Mouse (Mus musculus): Measurements from ENCODE around the gene Zc3hav1l. TPM values are rescaled to one million over a fixed set of nuclear protein-coding genes. Genes with fewer than 3 reads are reported as not detected.

Zc3hav1l gene
- polyA plus RNA-seq, 1 experiment from 2014 or later = 4.8 TPM

DNA sequence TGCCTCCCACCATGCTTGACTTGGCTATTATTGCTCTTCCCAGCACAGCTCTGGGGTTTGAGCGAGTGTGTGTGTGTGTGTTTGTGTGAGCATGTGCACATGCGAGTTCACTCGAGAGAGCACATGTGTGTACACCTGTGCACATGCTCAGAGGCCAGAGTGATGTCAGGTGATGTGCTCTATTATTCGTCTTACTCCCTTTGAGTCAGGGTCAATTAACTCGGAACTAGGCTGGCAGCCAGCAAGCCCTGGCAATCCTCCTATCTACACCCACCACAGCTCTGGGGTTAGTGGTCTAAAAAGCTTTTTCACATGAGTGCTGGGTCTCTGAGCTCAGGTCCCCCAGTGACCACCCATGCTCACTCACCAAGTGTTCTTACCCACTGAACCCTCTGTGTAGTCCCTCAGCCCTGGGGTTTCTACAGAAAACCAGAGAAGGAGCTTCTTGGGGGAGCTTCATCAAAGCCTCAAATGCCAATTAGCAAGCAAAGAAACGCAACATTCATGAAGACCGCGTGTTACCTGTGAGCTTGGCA is 56.7 kb downstream of the Zc3hav1l start:
- no peak for ATAC-seq
- Histone ChIP-seq H3K9ac (ENCODE audit: low read depth, low read length) (no peak overlapping the region), H3K27me3 (replicated peaks; ENCODE audit: control insufficient read depth, insufficient read depth, low read length) (no peaks in the 10 kb centered on the region), H3K9me3 (ENCODE audit: control insufficient read depth, low read length) (no peaks in the 10 kb centered on the region), H3K36me3 (ENCODE audit: control insufficient read depth, insufficient read depth, low read length) (no peaks in the 10 kb centered on the region), H3K4me1 (ENCODE audit: control insufficient read depth, insufficient read depth, low read length) (no peaks in the 10 kb centered on the region; the same call in 1 of the 2 replicates), H3K4me2 (ENCODE audit: low read depth, low read length) (no peak overlapping the region), H3K27ac (ENCODE audit: low read length) (no peak overlapping the region), H3K4me3 (ENCODE audit: low read length) (no peak overlapping the region)
- WGBS = 74% methylated on average over 8 of the region's 8 CpGs

DNA sequence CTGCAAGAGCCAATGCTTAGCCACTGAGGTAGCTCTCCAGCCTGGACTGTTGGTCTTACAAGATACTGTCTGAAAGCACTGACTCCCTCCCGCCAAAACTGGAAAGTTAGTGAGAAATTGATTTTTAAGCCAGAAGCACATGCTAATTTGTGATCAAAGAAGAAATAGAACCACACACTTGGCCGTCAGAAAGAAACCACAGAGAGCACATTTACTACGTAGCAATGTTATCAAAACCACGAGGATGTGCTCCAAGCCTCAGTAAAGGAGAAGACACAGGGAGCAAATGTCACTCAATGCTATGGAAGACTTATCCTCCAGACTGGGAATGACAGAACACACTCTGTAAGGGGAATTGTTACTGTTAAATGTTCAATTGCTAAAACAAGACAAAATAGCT is 57.6 kb downstream of the Zc3hav1l start:
- Histone ChIP-seq H3K27me3 (replicated peaks; ENCODE audit: control insufficient read depth, insufficient read depth, low read length) (no peaks in the 10 kb centered on the region), H3K4me3 (ENCODE audit: low read length) (no peak overlapping the region), H3K9ac (ENCODE audit: low read depth, low read length) (no peak overlapping the region), H3K4me2 (ENCODE audit: low read depth, low read length) (no peak overlapping the region), H3K27ac (ENCODE audit: low read length) (no peak overlapping the region), H3K9me3 (ENCODE audit: control insufficient read depth, low read length) (no peaks in the 10 kb centered on the region), H3K4me1 (ENCODE audit: control insufficient read depth, insufficient read depth, low read length) (no peaks in the 10 kb centered on the region; the same call in 1 of the 2 replicates), H3K36me3 (ENCODE audit: control insufficient read depth, insufficient read depth, low read length) (no peaks in the 10 kb centered on the region)
- 93% methylated on average over 4 of the region's 4 CpGs for WGBS
- no peak for ATAC-seq

DNA sequence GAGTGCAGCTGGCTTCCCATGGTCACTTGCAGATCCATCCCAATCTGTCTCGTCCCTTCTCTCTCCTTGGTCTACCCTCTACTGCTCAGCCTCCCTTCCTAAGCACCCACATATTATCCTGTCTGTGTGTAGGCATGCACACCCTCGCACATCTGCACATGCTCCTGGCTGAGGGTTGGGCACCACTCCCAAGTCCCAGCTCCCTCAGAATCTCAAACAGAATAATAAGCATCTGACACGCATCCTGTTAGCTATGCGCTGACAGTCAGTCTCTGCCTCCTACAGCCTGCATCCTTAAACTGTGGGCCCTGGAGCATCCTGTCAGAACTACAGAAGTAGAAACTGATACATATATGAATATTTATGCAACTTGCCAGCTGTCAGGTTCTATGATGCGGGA is 58.4 kb downstream of the Zc3hav1l start:
- Histone ChIP-seq H3K4me1 (ENCODE audit: control insufficient read depth, insufficient read depth, low read length) (no peaks in the 10 kb centered on the region; the same call in 1 of the 2 replicates), H3K4me2 (ENCODE audit: low read depth, low read length) (no peak overlapping the region), H3K9me3 (ENCODE audit: control insufficient read depth, low read length) (no peaks in the 10 kb centered on the region), H3K27me3 (replicated peaks; ENCODE audit: control insufficient read depth, insufficient read depth, low read length) (no peaks in the 10 kb centered on the region), H3K4me3 (ENCODE audit: low read length) (no peak overlapping the region), H3K36me3 (ENCODE audit: control insufficient read depth, insufficient read depth, low read length) (no peaks in the 10 kb centered on the region), H3K9ac (ENCODE audit: low read depth, low read length) (no peak overlapping the region), H3K27ac (ENCODE audit: low read length) (no peak overlapping the region)
- WGBS = 82% methylated on average over 5 of the region's 5 CpGs
- no peak for ATAC-seq

DNA sequence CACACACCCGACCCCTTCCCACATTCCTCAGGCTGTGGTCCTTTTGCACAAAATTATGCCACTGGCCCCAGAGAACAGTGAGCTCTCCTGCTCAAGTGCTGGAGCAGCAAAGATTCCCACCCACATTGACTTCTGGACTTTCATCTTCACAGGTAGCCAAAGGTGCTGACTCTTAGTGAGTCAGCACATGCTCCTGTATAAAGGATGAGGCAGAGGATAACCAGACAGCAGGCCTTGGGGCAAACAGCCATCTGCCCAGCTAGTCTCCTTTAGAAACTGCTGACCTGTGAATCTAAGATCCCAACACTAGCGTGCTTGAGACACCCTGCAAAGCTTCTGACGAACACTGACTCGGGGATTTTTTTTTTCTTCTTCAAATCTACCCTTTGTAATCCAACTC is 60.7 kb downstream of the Zc3hav1l start:
- no peak overlapping the region for H3K9ac ChIP-seq (ENCODE audit: low read depth, low read length)
- no peaks in the 10 kb centered on the region for H3K27me3 ChIP-seq (replicated peaks; ENCODE audit: control insufficient read depth, insufficient read depth, low read length)
- no peak overlapping the region for H3K27ac ChIP-seq (ENCODE audit: low read length)
- H3K9me3 ChIP-seq (ENCODE audit: control insufficient read depth, low read length) = no peaks in the 10 kb centered on the region
- no peaks in the 10 kb centered on the region; the same call in 1 of the 2 replicates for H3K4me1 ChIP-seq (ENCODE audit: control insufficient read depth, insufficient read depth, low read length)
- H3K4me2 ChIP-seq (ENCODE audit: low read depth, low read length) = no peak overlapping the region
- H3K36me3 ChIP-seq (ENCODE audit: control insufficient read depth, insufficient read depth, low read length) = no peaks in the 10 kb centered on the region
- WGBS = 74% methylated on average over 4 of the region's 4 CpGs
- no peak overlapping the region for H3K4me3 ChIP-seq (ENCODE audit: low read length)
- 0 out of 2 replicates have a peak, but pooled peaks have one; percentile 38 for ATAC-seq

Other genes with a start within 250 kb of the Zc3hav1l start
- gene Tmem213, start 190.0 kb downstream of the Zc3hav1l start, polyA plus RNA-seq (2015; fragmentation: Nextera tagmentation; extraction: Ambion mirVana) = not detected in 2 replicates
- 5.1 and 5.4 TPM in 2 replicates for gene Atp6v0a4, start 174.7 kb downstream of the Zc3hav1l start, polyA plus RNA-seq (2015; fragmentation: Nextera tagmentation; extraction: Ambion mirVana)
- 1.5 and 1.6 TPM in 2 replicates for gene D630045J12Rik, start 45.2 kb downstream of the Zc3hav1l start, polyA plus RNA-seq (2015; fragmentation: Nextera tagmentation; extraction: Ambion mirVana)
- 15.5 and 16.5 TPM in 2 replicates for gene Zc3hav1, start 55.3 kb upstream of the Zc3hav1l start, polyA plus RNA-seq (2015; fragmentation: Nextera tagmentation; extraction: Ambion mirVana)
- gene Ttc26, start 82.2 kb upstream of the Zc3hav1l start, polyA plus RNA-seq (2015; fragmentation: Nextera tagmentation; extraction: Ambion mirVana) = 2.5 and 3.2 TPM in 2 replicates
- 6.1 and 7.7 TPM in 2 replicates for gene Ubn2, start 134.7 kb upstream of the Zc3hav1l start, polyA plus RNA-seq (2015; fragmentation: Nextera tagmentation; extraction: Ambion mirVana)
- gene Fmc1, start 234.2 kb upstream of the Zc3hav1l start, polyA plus RNA-seq (2015; fragmentation: Nextera tagmentation; extraction: Ambion mirVana) = 159 and 163 TPM in 2 replicates